Mouse (Mus musculus): ENCODE measurements around the gene Onecut3. TPM values are rescaled to one million over a fixed set of nuclear protein-coding genes. Genes with fewer than 3 reads are reported as not detected.

Gene Onecut3
- polyA plus RNA-seq, 2 experiments from 2014 or later: not detected

DNA sequence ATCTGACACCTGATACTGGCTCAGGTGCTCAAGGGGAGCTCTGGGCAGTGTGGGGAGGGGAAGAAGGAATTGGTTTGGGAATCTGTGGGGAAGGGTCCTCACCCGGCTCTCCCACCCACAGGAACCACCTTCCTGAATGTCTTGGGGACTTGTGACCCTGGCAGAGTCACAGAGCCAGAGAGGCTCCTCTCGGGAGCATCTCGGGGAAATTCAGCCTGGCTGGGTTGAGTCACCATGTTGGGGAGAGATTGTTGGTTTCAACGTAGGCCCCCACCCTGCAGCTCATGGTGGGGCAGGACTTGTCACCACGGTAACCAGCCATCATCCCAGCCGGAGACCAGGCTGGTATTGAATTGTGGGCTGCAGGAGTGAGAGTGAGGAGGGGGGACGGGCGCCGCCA lies 10.1 kb downstream of the Onecut3 start:
- no peak for ATAC-seq

DNA sequence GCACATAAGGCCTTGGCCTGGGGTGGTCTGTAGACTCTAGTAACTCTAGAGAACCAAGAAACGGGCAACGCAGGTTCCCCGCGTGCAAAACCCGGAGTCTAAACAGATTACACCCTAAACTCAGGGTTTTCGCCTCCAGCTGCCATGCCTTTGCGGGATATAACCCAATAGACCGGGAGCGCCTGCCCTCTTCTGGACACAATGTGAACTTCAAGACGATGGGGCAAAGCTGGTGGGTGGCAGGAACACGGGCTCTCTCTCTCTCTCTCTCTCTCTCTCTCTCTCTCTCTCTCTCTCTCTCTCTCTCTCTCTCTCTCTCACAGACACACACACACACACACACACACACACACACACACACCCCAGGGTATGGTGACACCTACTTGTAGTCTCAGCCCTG lies 11.6 kb downstream of the Onecut3 start:
- peak; percentile 64 for ATAC-seq

DNA sequence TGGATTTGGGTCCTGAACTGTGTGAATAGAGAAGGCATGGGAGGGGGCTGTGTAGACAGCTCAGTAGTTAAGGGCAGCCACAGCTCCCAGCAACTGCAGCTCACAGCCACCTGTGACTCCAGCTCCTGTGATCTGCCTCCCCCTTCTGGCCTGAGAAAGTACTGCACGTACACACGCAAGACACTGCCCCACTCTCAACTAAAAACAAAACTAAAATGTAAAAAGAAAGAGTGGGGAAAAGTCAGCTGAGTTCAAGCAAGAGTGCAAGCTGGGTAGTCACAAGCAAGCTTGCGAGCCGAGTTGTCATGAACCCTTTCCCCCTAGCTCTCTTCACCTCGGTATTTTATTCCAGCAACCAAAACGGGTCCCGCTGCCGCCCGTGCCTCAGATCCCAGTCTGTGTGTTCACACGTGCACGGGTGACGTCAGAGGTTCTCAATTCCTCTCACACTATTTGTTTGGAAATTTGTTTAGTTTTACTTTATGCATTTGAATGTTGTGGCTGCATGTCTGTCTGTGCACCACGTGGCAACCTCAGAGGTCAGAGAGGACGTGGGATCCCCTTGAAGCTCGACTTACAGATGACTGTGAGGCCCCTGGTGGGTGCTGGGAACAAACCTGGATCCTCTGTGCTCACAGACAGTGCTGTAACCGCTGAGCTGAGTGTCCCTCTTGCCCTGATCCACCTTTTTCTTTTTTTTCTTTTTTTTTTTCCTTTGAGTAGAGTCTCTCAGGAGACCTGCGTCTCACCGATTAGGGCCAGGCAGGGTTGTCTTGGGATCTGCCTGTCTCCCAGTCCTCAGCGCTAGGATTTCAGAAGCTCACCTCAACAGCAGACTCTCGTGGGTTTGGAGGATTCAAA lies 15.0 kb downstream of the Onecut3 start:
- peak; percentile 92 for ATAC-seq

DNA sequence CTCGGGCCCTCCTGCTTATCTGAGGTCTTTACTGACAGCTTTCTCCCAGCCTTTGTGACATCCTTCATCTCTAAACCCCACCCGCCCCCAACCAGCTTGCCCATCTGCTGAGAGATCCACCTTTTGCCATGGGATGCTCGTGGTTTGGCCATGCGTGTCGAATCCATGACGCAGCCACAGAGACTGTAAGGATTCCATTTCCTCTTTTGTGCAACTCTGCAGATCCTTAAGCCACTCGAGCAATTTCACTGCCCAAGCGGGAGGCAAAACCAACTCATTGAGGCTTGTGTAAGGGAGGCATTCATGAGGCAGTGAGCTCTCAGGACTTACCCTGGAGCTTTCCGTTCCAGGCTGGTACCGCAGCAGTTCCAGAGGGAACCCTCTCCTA lies 15.6 kb downstream of the Onecut3 start:
- ATAC-seq: no peak

DNA sequence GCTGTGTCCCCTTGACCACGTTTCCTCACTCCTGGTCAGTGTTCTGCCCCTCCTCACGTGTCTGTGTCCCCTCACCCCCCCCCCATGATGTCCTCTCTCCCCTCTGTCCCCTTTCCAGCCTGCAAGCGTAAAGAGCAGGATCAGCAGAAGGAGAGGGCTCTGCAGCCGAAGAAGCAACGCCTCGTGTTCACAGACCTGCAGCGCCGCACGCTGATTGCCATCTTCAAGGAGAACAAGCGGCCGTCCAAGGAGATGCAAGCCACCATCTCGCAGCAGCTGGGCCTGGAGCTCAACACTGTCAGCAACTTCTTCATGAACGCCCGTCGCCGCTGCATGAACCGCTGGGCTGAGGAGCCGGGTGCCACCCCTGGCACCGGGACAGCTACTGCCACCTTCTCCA lies 19.1 kb downstream of the Onecut3 start:
- no peak for ATAC-seq

DNA sequence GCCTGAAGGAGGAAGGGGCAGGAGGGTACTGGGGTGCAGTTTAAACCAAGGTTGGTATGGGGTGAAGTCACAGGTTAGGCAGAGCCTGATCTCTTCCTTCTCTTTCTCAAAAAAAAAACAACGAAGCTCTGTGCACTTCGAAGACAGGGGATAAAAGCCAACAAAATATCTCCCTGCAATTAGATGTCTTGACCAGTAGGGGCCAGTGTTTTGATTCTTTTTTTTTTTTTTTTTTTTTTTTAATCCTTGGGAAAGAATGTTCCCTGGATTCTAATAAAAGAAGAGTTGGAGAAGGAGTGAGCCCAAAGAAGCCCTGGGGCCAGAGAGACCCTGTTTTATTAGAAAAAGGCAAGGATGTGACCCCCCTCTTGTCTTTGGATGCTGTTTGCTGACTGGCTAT lies 24.7 kb downstream of the Onecut3 start:
- no peak for ATAC-seq

DNA sequence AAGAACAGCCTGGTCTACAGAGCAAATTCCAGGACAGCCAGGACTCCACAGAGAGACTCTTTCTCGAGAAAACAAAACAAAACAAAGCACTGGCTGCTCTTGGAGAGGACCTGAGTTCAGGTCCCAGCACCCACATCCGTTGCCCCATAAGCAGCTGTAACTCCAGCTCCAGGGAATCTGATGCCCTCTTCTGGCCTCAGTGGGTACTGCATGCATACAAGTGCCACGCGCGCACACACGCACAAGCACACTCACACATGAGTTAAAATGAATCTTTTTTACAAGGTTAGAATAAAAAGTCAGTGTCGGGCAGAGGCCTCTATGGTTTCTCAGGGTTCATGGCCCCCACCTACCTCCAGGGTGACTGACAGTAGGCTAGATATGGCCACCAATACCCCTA lies 28.7 kb downstream of the Onecut3 start:
- no peak for ATAC-seq

DNA sequence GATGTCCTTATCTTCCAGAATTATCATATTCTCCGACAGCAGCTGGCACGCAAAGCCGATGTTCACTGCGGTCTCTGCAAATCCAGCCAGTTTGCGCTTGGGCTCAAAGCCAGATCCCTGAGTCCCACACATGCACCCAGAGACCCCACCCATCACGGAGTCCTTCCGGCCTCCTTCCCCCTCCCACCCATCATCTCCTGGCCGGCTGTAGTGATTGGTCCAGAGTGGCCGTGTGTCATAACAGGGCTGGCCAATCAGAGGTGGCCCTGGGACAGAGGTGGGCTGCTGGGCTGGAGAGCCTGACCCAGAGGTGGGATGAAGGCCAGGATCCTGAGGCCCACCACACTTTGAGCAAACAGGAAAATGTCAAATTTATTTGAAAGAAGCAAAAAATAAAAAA lies 31.5 kb downstream of the Onecut3 start:
- no peak for ATAC-seq

DNA sequence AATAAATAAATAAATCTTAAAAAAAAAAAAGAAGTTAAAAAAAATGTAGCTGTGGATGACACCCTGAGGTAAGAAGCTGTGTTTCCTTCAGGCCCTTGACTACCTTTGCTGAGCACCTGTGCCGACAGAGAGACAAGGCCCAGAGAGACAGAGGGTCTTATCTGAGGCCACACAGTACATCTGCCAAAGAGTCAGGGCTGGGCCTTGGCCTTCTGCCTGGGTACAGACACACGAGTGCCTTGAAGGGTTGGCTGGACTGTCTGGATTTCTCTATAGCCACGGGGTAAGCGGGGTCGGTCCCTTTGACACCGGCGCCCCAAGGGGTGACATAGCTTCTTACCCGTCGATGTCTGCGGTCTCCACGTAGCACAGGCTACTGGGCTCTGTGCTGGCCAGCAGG lies 38.1 kb downstream of the Onecut3 start:
- no peak for ATAC-seq

DNA sequence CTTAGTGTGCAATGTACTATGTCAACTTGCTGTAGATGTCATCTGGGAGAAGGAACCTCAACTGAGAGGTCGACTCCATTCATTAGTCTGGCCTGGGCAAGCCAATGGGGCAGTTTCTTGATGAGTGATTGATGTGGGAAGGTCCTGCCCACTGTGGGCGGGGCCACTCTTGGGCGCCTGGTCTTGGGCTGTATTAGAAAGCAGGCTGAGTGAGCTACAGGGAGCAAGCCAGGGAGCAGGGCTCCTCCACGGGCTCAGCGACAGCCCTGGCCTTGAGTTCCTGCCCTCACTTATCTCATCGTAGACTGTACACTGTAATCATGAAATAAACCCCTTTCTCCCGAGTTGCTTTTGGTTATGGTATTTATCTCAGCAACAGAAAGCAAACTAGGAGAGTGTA lies 39.1 kb downstream of the Onecut3 start:
- no peak for ATAC-seq

DNA sequence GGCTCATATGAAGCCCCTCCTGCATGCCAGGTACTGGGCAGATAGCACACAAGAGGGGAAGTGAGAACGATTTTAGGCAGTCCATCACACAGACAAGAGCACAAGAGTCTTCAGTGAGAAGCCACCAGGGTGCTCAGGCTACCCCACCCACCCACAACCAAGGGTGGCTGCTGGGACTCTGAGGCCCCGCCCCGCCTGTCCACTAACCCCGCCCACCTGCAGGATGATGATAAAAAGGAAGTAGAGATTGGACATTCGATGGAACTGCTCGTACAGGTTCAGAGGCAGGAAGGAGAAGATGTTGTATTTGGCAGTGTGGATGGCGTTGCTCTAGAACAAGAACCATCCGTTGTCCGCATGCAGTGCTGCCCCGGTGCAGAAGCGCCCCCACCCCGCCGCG lies 40.4 kb downstream of the Onecut3 start:
- no peak for ATAC-seq

DNA sequence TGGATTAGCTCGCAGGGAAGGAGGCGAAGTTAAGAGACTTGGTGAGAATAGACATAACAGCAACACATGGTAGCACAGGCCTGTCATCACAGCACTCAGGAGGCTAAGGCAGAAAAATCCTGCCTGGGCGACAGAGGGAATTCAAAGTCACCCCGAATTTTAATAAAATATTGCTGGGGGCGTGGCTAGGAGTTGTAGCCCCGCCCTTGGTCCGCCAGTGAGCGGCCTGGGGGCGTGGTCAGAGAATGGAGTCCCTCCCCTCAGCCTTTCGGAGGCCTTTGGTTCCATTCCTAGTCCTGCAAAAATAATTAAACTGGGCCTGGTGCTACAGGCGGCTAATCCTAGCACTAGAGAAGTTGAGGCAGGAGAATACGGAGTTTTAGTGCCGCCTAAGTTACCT lies 41.1 kb downstream of the Onecut3 start:
- no peak for ATAC-seq

DNA sequence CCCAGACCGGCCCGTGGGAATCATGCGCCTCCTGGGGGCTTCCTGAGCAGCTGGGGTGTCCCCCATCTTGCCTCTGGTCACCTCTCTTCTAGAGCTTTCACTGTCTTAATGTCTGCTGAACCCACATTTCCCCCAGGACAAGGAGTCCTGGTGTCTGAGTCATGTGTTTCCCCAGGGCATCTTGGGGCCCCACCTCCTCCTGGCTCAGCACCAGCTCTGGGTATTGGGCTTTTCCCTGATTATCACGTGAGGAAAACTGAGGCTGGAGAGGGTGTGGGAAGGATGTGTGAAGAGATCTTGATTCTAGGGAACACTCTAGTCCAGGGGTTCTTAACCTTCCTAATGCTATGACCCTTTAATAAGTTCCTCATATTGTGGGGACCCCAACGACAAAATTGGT lies 43.5 kb downstream of the Onecut3 start:
- ATAC-seq: no peak

DNA sequence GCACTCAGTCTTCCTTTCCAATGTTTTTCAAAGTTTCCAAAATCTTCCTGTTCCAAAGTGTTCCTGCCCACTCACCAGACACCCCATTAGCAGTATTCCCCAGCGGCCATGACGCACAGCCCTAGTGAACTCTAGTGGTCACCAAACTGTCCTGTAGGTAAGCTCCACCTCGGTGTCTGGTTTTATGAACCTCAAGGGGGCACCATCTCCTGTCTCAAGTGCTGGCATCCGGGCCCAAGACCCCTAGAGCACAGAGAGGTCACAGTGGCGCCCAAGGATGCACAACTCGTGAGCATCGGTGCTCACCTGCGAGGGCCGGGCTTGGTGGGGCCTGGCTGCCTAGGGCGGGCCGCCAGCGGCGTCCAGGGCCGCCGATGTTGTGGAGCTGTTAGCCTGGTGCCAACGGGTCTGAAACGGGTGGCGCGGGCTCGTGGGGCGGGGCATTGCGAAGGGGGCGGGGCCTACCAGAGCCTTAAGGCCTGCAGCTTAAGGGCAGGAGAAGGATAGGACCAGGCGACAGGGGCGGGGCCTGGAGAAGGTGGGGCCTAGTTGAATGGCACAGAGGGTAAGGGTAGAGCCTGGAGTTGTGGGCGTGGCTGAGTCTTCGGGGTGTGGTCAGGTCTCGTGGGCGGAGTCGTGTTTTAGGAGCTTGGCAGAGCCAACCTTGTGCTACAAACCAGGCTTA lies 44.2 kb downstream of the Onecut3 start, which contains the start of gene Atp8b3:
TSS of gene Atp8b3 (minus strand) at position 415 of the 685 bp plus-strand sequence.
- ATAC-seq: peak; percentile 62

DNA sequence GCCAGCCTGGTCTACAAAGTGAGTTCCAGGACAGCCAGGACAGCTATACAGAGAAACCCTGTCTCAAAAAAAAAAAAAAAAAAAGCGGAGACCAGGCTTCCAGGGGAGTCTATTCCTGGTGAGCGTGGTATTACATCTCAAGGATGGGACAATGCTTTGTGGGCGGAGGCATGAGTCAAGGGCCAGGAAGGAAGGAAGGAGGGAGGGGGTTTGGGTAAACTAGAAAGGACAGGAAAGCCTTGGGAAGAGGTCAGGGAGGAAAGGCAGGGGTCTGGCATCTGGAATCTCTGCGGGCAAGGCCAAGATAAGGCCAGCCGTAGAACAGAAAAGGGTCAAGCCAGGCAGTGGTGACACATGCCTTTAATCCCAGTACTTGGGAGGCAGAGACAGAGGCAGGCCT lies 44.9 kb downstream of the Onecut3 start:
- no peak for ATAC-seq

DNA sequence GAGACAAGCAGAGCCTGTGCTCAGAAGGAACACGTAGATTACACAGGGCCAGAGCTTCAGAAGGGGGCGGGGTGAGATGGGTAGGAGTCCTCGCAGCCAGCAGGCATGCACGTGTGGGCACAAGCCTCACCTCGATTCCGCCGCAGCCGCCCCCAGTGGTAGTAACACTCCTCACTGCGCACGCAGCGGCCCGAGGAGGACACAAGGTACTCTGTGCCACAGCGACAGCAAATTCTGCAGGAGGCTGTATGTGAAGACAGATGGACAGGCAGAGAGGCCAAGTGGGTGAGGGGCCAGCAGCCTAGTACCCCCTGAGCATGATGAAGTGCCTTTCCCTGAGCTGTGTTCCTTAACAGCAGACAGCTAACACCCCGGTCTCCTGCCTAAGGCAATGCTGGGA lies 49.2 kb downstream of the Onecut3 start:
- ATAC-seq: no peak

DNA sequence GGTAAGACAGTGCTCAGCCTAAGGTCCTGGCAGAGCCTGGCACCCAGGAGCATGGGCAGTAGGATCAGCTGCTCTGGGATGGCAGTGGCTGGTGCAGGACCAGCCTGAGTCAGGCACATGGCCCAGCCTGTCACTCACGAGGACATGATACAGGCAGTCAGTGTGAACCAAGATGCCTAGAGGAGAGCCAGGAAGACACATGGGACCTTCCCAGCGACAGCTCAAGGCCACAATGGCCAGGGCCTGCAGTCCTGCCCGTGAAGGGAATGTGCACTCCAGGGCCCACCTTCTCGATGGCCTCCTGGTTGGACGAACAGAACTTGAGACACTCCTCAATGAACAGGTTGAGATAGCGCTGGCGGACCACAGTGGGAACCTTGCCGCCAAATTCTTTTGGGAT lies 51.0 kb downstream of the Onecut3 start:
- ATAC-seq: no peak

DNA sequence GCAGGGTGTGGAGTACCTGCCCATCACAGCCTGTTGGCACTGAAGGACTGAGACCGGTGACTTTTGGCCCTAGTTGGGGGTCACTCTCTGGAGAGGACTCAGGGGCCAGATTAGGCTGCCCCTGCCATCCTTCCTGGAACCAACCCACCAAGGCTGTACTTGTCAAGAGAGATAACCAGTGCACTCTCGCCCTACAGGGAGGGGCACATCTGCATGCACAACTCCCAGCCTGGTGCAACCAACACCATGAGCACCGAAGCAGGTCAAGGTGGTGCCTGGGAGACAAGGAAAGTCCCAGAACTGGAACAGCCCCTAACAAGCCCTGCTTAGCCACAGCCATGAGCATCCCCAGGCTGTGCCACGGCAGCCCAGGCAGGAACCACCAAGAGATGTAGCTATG lies 52.3 kb downstream of the Onecut3 start:
- no peak for ATAC-seq

DNA sequence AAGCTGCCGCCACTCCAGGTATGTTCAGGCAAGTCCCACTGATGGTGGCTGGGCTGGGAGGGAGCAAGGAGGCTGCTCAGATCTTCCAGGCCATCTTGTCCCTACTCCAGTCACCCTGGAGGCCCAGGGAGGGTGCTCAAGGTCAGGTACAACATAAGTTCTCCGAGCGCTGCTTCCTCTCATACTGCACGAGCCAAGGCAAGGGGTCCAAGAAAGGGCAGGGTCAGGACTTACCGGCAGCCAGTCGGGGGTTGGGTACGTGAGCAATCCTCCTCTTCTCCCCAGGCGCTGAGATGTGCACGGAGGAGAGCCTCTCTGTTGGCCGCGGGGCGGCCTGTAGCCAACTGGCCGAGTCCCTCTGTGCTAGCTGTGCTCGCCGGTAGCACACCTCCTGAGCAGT lies 52.9 kb downstream of the Onecut3 start:
- no peak for ATAC-seq

DNA sequence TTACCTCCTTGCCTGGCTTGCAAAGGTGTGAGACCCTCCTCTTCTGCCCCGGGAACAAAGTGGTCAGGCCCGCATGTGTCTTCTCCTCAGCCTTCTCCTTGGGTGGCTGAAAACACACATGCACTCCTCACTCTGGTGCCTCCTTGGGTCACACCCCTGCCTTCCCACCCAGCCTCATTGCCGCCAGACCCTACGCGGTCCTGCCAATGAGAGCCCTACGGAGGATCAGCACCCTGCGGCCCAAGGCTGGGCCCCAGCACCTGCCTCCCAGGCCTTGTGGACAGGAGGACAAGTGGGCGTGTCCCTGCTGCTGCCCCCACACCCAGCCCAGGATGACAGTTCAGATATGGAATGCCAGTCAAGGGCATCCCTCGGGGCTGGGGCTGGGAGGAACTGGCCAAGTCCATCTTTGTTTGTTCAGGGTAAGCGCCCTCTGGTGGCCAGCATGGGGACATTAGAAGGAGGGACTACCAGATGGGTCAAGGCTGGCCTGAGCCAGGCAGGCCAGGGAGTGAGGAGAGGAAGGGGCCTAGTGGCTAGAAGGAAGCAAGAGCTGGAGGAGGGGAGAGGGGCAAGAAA lies 53.9 kb downstream of the Onecut3 start:
- ATAC-seq: no peak

DNA sequence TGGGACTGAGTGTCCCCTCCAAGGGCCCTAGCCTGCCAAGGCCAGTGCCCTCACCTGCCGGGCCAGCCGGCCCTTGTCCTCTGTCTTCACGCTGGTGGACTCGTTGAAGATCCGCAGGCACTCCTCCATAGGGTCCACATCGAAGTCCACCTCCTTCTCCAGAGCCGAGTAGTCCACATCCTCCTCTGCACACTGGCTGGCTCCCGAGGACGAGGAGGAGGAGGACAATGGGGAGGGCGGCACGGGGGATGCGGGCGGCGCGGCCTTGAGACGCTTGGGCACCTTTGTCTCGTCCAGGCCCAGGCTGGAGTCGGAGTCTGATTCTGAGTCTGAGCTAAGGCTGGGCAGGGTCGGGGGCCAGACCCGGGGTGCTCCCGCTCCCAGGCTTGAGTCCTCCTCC lies 54.6 kb downstream of the Onecut3 start:
- ATAC-seq: no peak

DNA sequence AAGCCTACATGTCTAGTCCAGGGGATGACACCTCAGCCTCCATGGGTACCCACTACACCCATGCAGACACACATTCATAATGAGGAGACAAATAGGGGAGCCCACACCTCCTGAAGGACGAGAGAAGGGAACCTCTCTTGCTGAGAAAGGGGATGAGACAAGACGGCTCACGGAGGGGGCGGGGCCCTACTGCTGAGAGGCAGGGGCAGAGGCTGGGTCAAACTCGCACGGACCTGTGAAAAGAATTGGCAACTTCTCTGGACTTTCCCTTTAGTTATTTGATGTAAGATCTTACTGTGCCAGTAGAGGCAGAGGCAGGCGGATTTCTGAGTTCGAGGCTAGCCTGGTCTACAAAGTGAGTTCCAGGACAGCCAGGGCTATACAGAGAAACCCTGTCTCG lies 57.7 kb downstream of the Onecut3 start:
- no peak for ATAC-seq

DNA sequence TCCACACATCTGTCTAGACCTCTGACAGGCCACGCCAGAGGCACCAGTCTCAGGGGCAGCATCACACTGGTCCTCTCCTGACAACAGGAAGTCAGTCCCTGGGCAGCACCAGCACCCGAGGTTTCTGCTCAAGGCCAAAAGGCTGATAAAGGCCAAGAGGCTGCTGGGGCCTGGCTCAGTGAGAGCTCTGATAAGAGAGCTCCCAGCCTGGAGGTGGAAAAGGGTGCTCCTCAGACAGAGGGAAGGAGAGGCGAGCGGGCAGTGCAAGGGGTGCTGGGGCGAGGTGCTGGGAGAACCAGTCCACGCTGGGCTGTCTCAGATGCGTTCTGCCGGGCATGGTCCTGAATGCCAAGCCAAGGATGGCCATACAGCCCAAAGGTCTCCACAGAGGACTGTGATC lies 58.9 kb downstream of the Onecut3 start:
- no peak for ATAC-seq

DNA sequence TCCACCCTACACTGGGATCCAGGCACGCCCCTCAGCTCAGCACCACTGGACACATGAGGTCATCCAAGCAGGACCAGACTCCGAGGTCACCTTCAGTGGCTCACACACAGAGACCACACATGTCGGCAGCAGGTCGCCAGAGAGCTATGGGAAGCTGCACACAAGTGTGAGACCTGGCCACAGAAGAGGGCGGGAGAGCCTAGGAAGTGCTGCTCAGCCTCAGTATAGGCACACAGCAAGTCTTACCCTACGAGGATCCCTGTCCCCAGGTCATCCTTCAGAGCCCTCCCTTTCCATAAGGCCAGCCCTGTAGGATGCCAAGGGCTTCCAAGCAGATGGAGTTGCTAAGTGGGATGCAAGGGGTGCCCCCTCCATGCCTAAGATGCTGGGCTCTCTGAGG lies 59.4 kb downstream of the Onecut3 start:
- no peak for ATAC-seq

All from CD4-positive, CD25-positive, alpha-beta regulatory T cell, adult 4 months (primary cell).